Mouse (Mus musculus): Measurements from ENCODE around the gene Ndufa4.

GRCm38 (mm10) chr6:11948100-11948499, 40.8 kb upstream of the Ndufa4 start:
- no peak for TF ChIP-seq POLR2A (IDR thresholded peaks at IDR 0.05; ENCODE audit: extremely low read depth, insufficient read depth, low read length)
- TF ChIP-seq CTCF (IDR thresholded peaks at IDR 0.05; ENCODE audit: extremely low read depth, insufficient read depth, low read length) = no peak

Measured in cortical plate, adult 2 months (tissue).